Mouse (Mus musculus) midbrain, postnatal 0 days (tissue): ENCODE data around the gene Spats2. TPM values are rescaled to one million over a fixed set of nuclear protein-coding genes. Genes with fewer than 3 reads are reported as not detected.
A peak's percentile ranks its signal among the peaks of the same experiment; 100 is the strongest.

Experiments used
- ATAC-seq: fragments of 200-750 bp; cut with Nextera tagmentation; 2 replicates; pipeline ENCODE4 v1.8.0; 2017; ENCODE audit warnings: moderate number of reproducible peaks, mild to moderate bottlenecking, moderate TSS enrichment, moderate library complexity; ENCODE audit not compliant: low FRiP score
- DNase-seq: peaks from one replicate; pipeline ENCODE4 v3.0.0-alpha.2; 2015; ENCODE audit warnings: low spot score
- H3K27ac ChIP-seq: fragments of 300-500 bp; sonication (generic); 2 replicates; pipeline ENCODE4 v1.5.1; 2014; ENCODE audit warnings: low read depth, mild to moderate bottlenecking, low read length, mixed read lengths
- H3K27me3 ChIP-seq: fragments of 300-500 bp; sonication (generic); 2 replicates; pipeline ENCODE4 v1.6.1; 2014; ENCODE audit warnings: low read length, control low read depth, mixed read lengths; ENCODE audit not compliant: insufficient read depth
- H3K36me3 ChIP-seq: fragments of 300-500 bp; sonication (generic); 2 replicates; pipeline ENCODE4 v1.6.1; 2014; ENCODE audit warnings: low read length, control low read depth, mixed read lengths; ENCODE audit not compliant: insufficient read depth
- H3K4me1 ChIP-seq: fragments of 300-500 bp; sonication (generic); 2 replicates; pipeline ENCODE4 v1.6.1; 2014; ENCODE audit warnings: mild to moderate bottlenecking, control low read depth, antibody characterized with exemption, low read length, mixed read lengths; ENCODE audit not compliant: insufficient read depth
- H3K4me2 ChIP-seq: fragments of 300-500 bp; sonication (generic); 2 replicates; pipeline ENCODE4 v1.6.1; 2014; ENCODE audit warnings: low read depth, mild to moderate bottlenecking, low read length, mixed read lengths; ENCODE audit not compliant: poor library complexity, severe bottlenecking
- H3K4me3 ChIP-seq: fragments of 300-500 bp; sonication (generic); 2 replicates; pipeline ENCODE4 v1.5.1; 2014; ENCODE audit warnings: low read depth, mild to moderate bottlenecking, low read length, moderate library complexity
- H3K9ac ChIP-seq: fragments of 300-500 bp; sonication (generic); replicated peaks from 2 replicates; pipeline ENCODE4 v1.6.1; 2014; ENCODE audit warnings: mild to moderate bottlenecking, low read length, moderate library complexity, mixed read lengths; ENCODE audit not compliant: poor library complexity, severe bottlenecking
- H3K9me3 ChIP-seq: fragments of 300-500 bp; sonication (generic); 2 replicates; pipeline ENCODE4 v1.6.1; 2016; ENCODE audit warnings: low read length, control low read depth
- CTCF ChIP-seq: IDR thresholded peaks from 2 replicates; pipeline ENCODE4 v1.5.1; 2016; ENCODE audit warnings: antibody characterized with exemption, mild to moderate bottlenecking
- WGBS: fragments of 180-500 bp; shearing (Covaris S2); extraction: QIAGEN DNeasy Blood & Tissue Kit; methylation state at CpG from one replicate; pipeline ENCODE4 v1.1.7; 2014; 5-methylcytosine and 5-hydroxymethylcytosine counted together
- polyA plus RNA-seq: library from polyadenylated mRNA; unstranded; fragments of >200 nt; fragmentation: Nextera tagmentation; extraction: Ambion mirVana; gene quantifications from 2 replicates; pipeline ENCODE4 v1.2.1, GENCODE M21; 2015
- total RNA-seq: library from RNA; depleted of rRNA; stranded (reverse); fragments of >200 nt; gene quantifications from 2 replicates; pipeline ENCODE4 v1.2.3, GENCODE M21; 2014

Spats2 gene
- total and polyA plus RNA-seq, 2 experiments from 2014 or later: 19.5 to 31.8 TPM

- peak overlapping the region; percentile 87 for H3K9ac ChIP-seq
- peak overlapping the region; percentile 84 for H3K4me3 ChIP-seq
- H3K4me2 ChIP-seq: peak overlapping the region; percentile 88
- H3K4me1 ChIP-seq: peaks cover 10% of the 10 kb centered on the region
- peak; percentile 85 for ATAC-seq
- no peaks in the 10 kb centered on the region for H3K27me3 ChIP-seq
- H3K27ac ChIP-seq: peak overlapping the region; percentile 87
- peak; percentile 91 for DNase-seq
- under 1% methylated on average over 82 of the region's 115 CpGs for WGBS
- TF ChIP-seq CTCF: no peak
- no peaks in the 10 kb centered on the region for H3K9me3 ChIP-seq
- H3K36me3 ChIP-seq: no peaks in the 10 kb centered on the region
These were observed 532 bp downstream of the Spats2 start for GRCm38 (mm10) chr15:99126081-99126815.

GRCm38 (mm10) chr15:99126816-99127365, 1.2 kb downstream of the Spats2 start:
- ATAC-seq (peak; percentile 26; the same call in 1 of the 2 replicates), DNase-seq (peak; percentile 36)
- no peak for TF ChIP-seq CTCF
- no peaks in the 10 kb centered on the region for H3K36me3 ChIP-seq
- whole genome bisulfite sequencing: under 1% methylated on average over 26 of the region's 35 CpGs
- H3K4me3 ChIP-seq: peak overlapping the region; percentile 84
- H3K27ac ChIP-seq: peak overlapping the region; percentile 87
- no peaks in the 10 kb centered on the region for H3K9me3 ChIP-seq
- H3K9ac ChIP-seq: peak overlapping the region; percentile 87
- H3K27me3 ChIP-seq: no peaks in the 10 kb centered on the region
- H3K4me1 ChIP-seq: peaks cover 10% of the 10 kb centered on the region
- H3K4me2 ChIP-seq: peak overlapping the region; percentile 88

DNA sequence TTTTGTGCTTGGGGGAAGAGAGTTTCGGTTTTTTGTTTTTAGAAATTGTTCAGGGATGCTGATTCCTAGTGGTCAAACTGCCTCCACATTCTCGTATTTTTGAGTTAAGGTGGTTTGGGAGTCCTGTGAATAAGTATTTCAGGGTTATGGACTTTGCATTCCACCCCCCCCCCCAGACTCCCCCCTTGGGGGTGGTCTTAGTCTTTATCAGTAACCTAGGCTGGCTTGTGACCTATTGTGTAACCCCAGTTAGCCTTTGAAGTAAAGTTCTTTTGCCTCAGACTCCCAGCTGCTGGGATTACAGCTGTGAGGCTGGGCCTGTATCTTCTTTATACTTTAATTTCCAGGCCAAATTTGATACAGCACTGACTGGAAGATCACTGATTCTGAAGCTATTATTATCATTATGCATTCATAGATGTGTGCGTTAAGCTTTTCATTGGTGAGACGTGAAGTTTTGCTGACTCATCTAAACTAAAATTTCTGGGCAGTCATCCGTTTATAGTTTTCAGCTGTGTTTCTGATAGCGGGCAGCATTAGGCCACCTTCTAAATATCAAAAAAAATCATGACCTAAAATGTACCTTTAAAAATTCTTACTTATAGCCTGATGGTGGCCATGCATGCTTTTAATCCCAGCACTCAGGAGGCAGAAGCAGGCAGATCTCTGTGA, 2.3 kb downstream of the Spats2 start:
- peaks cover 10% of the 10 kb centered on the region for H3K4me1 ChIP-seq
- 61% methylated on average over 6 of the region's 6 CpGs for WGBS
- peak overlapping the region; percentile 84 for H3K4me3 ChIP-seq
- DNase-seq (no peak), ATAC-seq (no peak)
- no peaks in the 10 kb centered on the region for H3K27me3 ChIP-seq
- H3K4me2 ChIP-seq: peak overlapping the region; percentile 88
- no peak overlapping the region for H3K9ac ChIP-seq
- H3K36me3 ChIP-seq: no peaks in the 10 kb centered on the region
- H3K9me3 ChIP-seq: no peaks in the 10 kb centered on the region
- no peak overlapping the region for H3K27ac ChIP-seq
- TF ChIP-seq CTCF: no peak

GRCm38 (mm10) chr15:99129441-99129840, 3.7 kb downstream of the Spats2 start:
- Histone ChIP-seq H3K4me3 (no peak overlapping the region), H3K9me3 (no peaks in the 10 kb centered on the region), H3K27me3 (no peaks in the 10 kb centered on the region), H3K36me3 (no peaks in the 10 kb centered on the region), H3K4me1 (peaks cover 10% of the 10 kb centered on the region), H3K27ac (no peak overlapping the region), H3K4me2 (no peak overlapping the region), H3K9ac (no peak overlapping the region)
- WGBS: 29% methylated on average over 11 of the region's 11 CpGs
- DNase-seq: no peak
- no peak for ATAC-seq
- no peak for TF ChIP-seq CTCF

DNA sequence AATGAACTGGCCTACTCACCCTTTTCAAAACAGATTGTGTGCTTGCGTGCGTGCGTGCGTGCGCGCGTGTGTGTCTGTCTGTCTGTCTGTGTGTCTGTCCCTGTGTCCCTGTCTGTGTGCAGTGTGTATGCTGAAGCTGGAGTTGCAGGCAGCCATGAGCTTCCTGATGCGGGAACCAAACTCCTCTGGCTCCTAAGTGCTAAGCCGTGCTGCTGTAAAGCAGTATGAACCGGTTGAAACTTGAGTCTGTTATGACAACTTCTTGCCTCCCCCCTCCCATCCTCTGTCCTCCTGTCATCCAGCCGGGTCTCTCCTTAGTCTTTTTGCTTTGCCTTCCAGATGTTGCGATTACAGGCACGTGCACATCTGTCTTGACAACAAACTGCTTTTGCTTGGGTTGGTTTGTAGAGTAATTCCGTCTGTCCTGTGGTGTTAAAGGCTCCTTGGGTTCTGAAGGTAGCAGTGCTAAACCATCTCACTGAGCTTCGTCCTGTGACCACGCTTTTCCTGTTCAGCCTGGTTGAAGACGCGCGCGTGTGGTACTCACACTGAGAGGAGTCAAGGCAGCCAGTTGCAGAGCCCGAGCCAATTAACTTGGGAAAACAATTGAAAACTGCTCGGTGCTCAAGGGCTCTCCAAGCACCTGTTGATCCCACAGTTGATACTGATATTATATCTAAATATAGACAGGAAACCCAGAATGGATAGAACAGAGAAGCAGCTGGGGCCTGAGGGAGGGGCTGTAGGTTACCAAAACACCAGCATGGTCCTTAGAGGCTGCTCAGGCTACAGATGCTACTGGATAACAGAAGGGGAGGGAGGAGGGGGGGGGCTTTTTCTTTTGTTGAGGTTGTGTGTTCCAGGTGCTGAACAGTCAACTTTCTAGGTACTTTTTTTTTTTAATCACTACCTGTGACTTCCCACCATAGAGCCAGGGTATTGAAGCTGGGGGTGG, 4.5 kb downstream of the Spats2 start:
- Histone ChIP-seq H3K36me3 (no peaks in the 10 kb centered on the region), H3K4me1 (peaks cover 10% of the 10 kb centered on the region), H3K9me3 (no peaks in the 10 kb centered on the region), H3K9ac (no peak overlapping the region), H3K27me3 (no peaks in the 10 kb centered on the region), H3K4me2 (no peak overlapping the region), H3K27ac (no peak overlapping the region), H3K4me3 (no peak overlapping the region)
- ATAC-seq: no peak
- TF ChIP-seq CTCF: no peak
- no peak for DNase-seq
- 69% methylated on average over 22 of the region's 22 CpGs for WGBS
